Mouse (Mus musculus): ENCODE measurements at regions not wholly inside any gene's neighbourhood (a gene's known extent, or its start where the extent isn't known, plus 50 kb on each side); places are given as distances from the start of the nearest gene placed in this dataset.
A peak's percentile ranks its signal among the peaks of the same experiment; 100 is the strongest.

- H3K27me3 ChIP-seq: no peaks in the 10 kb centered on the region
- WGBS: 86% methylated on average over 5 of the region's 5 CpGs
- no peak overlapping the region for H3K9ac ChIP-seq (replicated peaks)
- H3K36me3 ChIP-seq: no peaks in the 10 kb centered on the region
- no peak overlapping the region for H3K4me3 ChIP-seq (replicated peaks)
- no peak overlapping the region for H3K4me2 ChIP-seq (replicated peaks)
- no peaks in the 10 kb centered on the region for H3K9me3 ChIP-seq
- no peaks in the 10 kb centered on the region for H3K4me1 ChIP-seq (replicated peaks)
- no peak overlapping the region for H3K27ac ChIP-seq
- ATAC-seq: no peak
Observed at GRCm38 (mm10) chr15:21836110-21836509, 712.7 kb upstream of the Cdh18 start.

GRCm38 (mm10) chr15:21858540-21858939 is 690.3 kb upstream of the Cdh18 start:
- ATAC-seq: no peak

GRCm38 (mm10) chr15:21885181-21885580 is 663.6 kb upstream of the Cdh18 start:
- WGBS: 28% methylated on average over 2 of the region's 2 CpGs

More at GRCm38 (mm10) chr15:21858540-21858939, 690.3 kb upstream of the Cdh18 start:
- 90% methylated on average over 7 of the region's 7 CpGs for WGBS
- H3K4me2 ChIP-seq (replicated peaks): no peak overlapping the region
- no peak overlapping the region for H3K4me3 ChIP-seq (replicated peaks)
- no peaks in the 10 kb centered on the region for H3K4me1 ChIP-seq (replicated peaks)
- no peak overlapping the region for H3K27ac ChIP-seq
- H3K9ac ChIP-seq (replicated peaks): no peak overlapping the region
- no peaks in the 10 kb centered on the region for H3K36me3 ChIP-seq
- no peaks in the 10 kb centered on the region for H3K9me3 ChIP-seq
- no peaks in the 10 kb centered on the region for H3K27me3 ChIP-seq

More at GRCm38 (mm10) chr15:21885181-21885580, 663.6 kb upstream of the Cdh18 start:
- no peak overlapping the region for H3K4me3 ChIP-seq (replicated peaks)
- no peak overlapping the region for H3K4me2 ChIP-seq (replicated peaks)
- H3K4me1 ChIP-seq (replicated peaks): no peaks in the 10 kb centered on the region
- no peak overlapping the region for H3K9ac ChIP-seq (replicated peaks)
- no peaks in the 10 kb centered on the region for H3K36me3 ChIP-seq
- ATAC-seq: peak; percentile 62; the same call in 1 of the 2 replicates
- H3K9me3 ChIP-seq: no peaks in the 10 kb centered on the region
- H3K27me3 ChIP-seq: no peaks in the 10 kb centered on the region
- H3K27ac ChIP-seq: no peak overlapping the region

Measured in midbrain, embryonic 13.5 days (tissue).